In the genomic region with DNA sequence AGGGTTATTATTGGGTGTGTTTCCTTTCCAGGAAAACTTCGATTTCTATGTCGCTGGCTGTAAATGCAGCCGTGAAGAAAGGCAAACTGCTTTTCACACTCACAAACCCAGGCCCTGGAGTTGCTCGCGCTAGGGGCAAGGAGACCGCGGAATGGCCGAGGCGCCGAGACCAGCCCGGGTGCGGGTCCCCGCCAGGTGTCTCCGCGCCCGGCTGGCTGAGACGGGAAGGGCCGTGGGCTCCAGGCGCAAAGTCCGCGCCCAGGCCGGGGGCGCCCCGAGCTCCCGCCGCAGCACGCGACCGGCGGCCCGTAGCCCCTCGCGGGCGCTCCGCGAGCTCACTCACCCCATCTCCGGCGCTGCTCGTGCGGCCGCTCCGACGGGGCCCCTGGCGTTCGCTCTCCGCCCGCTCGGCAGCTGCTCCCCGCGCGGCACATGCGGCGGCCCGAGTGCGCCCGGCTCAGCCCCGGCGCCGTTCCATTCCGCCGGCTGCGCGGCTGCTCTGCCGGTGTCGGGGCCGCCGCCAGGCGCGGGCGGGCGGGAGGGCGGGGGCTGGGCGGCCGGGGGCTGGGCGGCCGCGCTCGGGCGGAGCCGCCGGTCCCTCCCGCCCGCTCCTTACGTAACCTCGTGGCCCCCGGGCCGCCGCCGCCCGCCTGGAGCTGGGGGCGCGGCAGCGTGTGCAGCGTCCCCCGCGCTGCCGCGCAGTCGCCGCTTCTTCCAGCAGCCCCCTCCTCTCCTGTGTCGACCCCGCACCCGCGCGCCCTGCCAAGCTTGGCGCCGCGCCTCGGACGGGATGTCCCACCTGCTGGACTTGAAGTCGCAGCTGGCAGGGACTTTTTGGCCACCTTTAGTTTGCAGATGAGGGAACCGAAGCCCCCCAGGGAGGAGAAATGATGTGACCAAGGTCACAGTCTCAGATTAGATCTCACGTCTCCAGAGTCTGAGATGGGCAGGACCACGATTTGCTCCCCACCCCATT, we compare ENCODE assay signal across 7 mouse cellular contexts. TPM values are rescaled to one million over a fixed set of nuclear protein-coding genes. Genes with fewer than 3 reads are reported as not detected.
DNase-seq lines count a peak whose midpoint lies in the region; ATAC-seq and TF ChIP-seq lines count a peak whose summit lies in the region.

No protein-coding gene starts in this region.

- WGBS in heart, embryonic 14.5 days = 1% methylated on average over 80 of the region's 114 CpGs
- 1% methylated on average over 87 of the region's 114 CpGs for WGBS in midbrain, embryonic 11.5 days

- H3K4me1 ChIP-seq in E14TG2a.4 (replicated peaks; ENCODE audit: low read depth, low read length) = peaks cover 14% of the 10 kb centered on the region
- no peaks in the 10 kb centered on the region for H3K4me1 ChIP-seq in ES-Bruce4 (ENCODE audit: control insufficient read depth, insufficient read depth, low read length)
- peaks cover 19 to 26% of the 10 kb centered on the region in 2 experiments for H3K4me1 ChIP-seq in heart, embryonic 14.5 days (ENCODE audit: control insufficient read depth in 2 of 2, insufficient read depth in 2 of 2, low read length in 2 of 2)
- H3K4me1 ChIP-seq in midbrain, embryonic 11.5 days (ENCODE audit: control insufficient read depth, insufficient read depth, low read length) = peaks cover 3% of the 10 kb centered on the region; the same call in 1 of the 2 replicates

- H3K36me3 ChIP-seq in E14TG2a.4 (ENCODE audit: insufficient read depth, low read length) = no peaks in the 10 kb centered on the region
- H3K36me3 ChIP-seq in ES-Bruce4 (ENCODE audit: control insufficient read depth, insufficient read depth, low read length, poor library complexity, severe bottlenecking) = no peaks in the 10 kb centered on the region
- H3K36me3 ChIP-seq in heart, embryonic 14.5 days (ENCODE audit: control insufficient read depth, insufficient read depth, low read length) = no peaks in the 10 kb centered on the region
- H3K36me3 ChIP-seq in midbrain, embryonic 11.5 days (ENCODE audit: control insufficient read depth, insufficient read depth, low read length) = no peaks in the 10 kb centered on the region

- H3K9ac ChIP-seq in ES-Bruce4 (ENCODE audit: low read depth, poor library complexity, severe bottlenecking) = peak overlapping the region; percentile 90
- H3K9ac ChIP-seq in heart, embryonic 14.5 days (ENCODE audit: low read length) = peak overlapping the region; percentile 91
- peak overlapping the region; percentile 80 for H3K9ac ChIP-seq in midbrain, embryonic 11.5 days (ENCODE audit: low read length)

- no peak for ATAC-seq in heart, embryonic 14.5 days (ENCODE audit: insufficient number of reproducible peaks, insufficient read depth, low FRiP score, low read depth)
- ATAC-seq in midbrain, embryonic 11.5 days (ENCODE audit: low FRiP score) = peak; percentile 86

- TF ChIP-seq EP300 in ES-Bruce4 (IDR thresholded peaks at IDR 0.05; ENCODE audit: insufficient read depth, low read depth, low read length) = no peak

- H3K9me3 ChIP-seq in E14TG2a.4 (ENCODE audit: low read length) = peaks cover 16% of the 10 kb centered on the region
- H3K9me3 ChIP-seq in ES-Bruce4 (replicated peaks; ENCODE audit: control insufficient read depth, insufficient read depth, low read length, poor library complexity, severe bottlenecking) = 0 out of 2 replicates have a peak, but pooled peaks cover 3% of the 10 kb centered on the region
- H3K9me3 ChIP-seq in heart, embryonic 14.5 days (ENCODE audit: control insufficient read depth, low read length) = peaks cover 7% of the 10 kb centered on the region; the same call in 1 of the 2 replicates
- no peaks in the 10 kb centered on the region; the same call in 1 of the 2 replicates for H3K9me3 ChIP-seq in midbrain, embryonic 11.5 days (ENCODE audit: control insufficient read depth, low read length)

- H3K27ac ChIP-seq in ES-Bruce4 (ENCODE audit: insufficient read depth, low read length) = no peak overlapping the region
- H3K27ac ChIP-seq in heart, embryonic 14.5 days (replicated peaks in 1 of 2; ENCODE audit: control insufficient read depth in 1 of 2, insufficient read depth in 1 of 2, low read depth in 2 of 2, low read length in 2 of 2) = peak overlapping the region; percentile 83 to 88
- no peak overlapping the region for H3K27ac ChIP-seq in midbrain, embryonic 11.5 days (ENCODE audit: low read depth, low read length)

- TF ChIP-seq CTCF in E14TG2a.4 (conservative IDR thresholded peaks at IDR 0.05; ENCODE audit: low read length) (no peak), ES-Bruce4 (IDR thresholded peaks at IDR 0.05; ENCODE audit: low read depth, low read length) (no peak)

- peak overlapping the region; percentile 81 for H3K4me3 ChIP-seq in E14TG2a.4 (replicated peaks; ENCODE audit: low read length)
- peak overlapping the region; percentile 61 for H3K4me3 ChIP-seq in ES-Bruce4 (ENCODE audit: low read depth, low read length)
- H3K4me3 ChIP-seq in heart, embryonic 14.5 days (ENCODE audit: control insufficient read depth in 1 of 2, insufficient read depth in 1 of 2, low read depth in 1 of 2, low read length in 2 of 2) = peak overlapping the region; percentile 78 to 87
- peak overlapping the region; percentile 68 for H3K4me3 ChIP-seq in midbrain, embryonic 11.5 days (ENCODE audit: low read depth, low read length)

- H3K27me3 ChIP-seq in E14TG2a.4 (ENCODE audit: insufficient read depth, low read length) (peaks cover 83% of the 10 kb centered on the region), ES-Bruce4 (ENCODE audit: control insufficient read depth, insufficient read depth, low read length, poor library complexity, severe bottlenecking) (peaks cover 9% of the 10 kb centered on the region)
- H3K27me3 ChIP-seq in heart, embryonic 14.5 days (ENCODE audit: control insufficient read depth, insufficient read depth, low read length) = peaks cover 11% of the 10 kb centered on the region
- H3K27me3 ChIP-seq in midbrain, embryonic 11.5 days (ENCODE audit: control insufficient read depth, insufficient read depth, low read length) = 0 out of 2 replicates have a peak, but pooled peaks cover 5% of the 10 kb centered on the region

- DNase-seq in embryo, embryonic 10.5 days (ENCODE audit: low spot score) = peak; percentile 58
- peak; percentile 58 for DNase-seq in kidney, postnatal 10 days
- peak; percentile 94 for DNase-seq in midbrain, embryonic 11.5 days (ENCODE audit: low spot score, missing footprints)
- DNase-seq in testis, postnatal 14 days (ENCODE audit: low spot score) = peak; percentile 32

- TF ChIP-seq POLR2A in ES-Bruce4 (IDR thresholded peaks at IDR 0.05; ENCODE audit: insufficient read depth, low read length) = no peak

- H3K4me2 ChIP-seq in heart, embryonic 14.5 days (ENCODE audit: low read length) = peak overlapping the region; percentile 85
- peak overlapping the region; percentile 87 for H3K4me2 ChIP-seq in midbrain, embryonic 11.5 days

RNA-seq across cellular contexts. Expression of a gene that starts 0.6 kb away (rescaled TPM):
- polyA plus RNA-seq in ES-Bruce4 (2011; ENCODE audit: insufficient read depth, insufficient read length, low read depth, missing spikeins) = 9.2 and 9.9 TPM in 2 replicates
- polyA plus RNA-seq in heart, embryonic 14.5 days (2014; fragmentation: Nextera tagmentation; extraction: Ambion mirVana) = 80.4 and 84.1 TPM in 2 replicates
- 19.6 and 22.4 TPM in 2 replicates for polyA plus RNA-seq in midbrain, embryonic 11.5 days (2014; fragmentation: Nextera tagmentation; extraction: Ambion mirVana)

RNA-seq across cellular contexts. Expression of a gene that starts 56.0 kb away (rescaled TPM):
- 40.6 and 42.8 TPM in 2 replicates for polyA plus RNA-seq in ES-Bruce4 (2011; ENCODE audit: insufficient read depth, insufficient read length, low read depth, missing spikeins)
- 75.8 and 86.9 TPM in 2 replicates for polyA plus RNA-seq in heart, embryonic 14.5 days (2014; fragmentation: Nextera tagmentation; extraction: Ambion mirVana)
- polyA plus RNA-seq in midbrain, embryonic 11.5 days (2014; fragmentation: Nextera tagmentation; extraction: Ambion mirVana) = 147 and 160 TPM in 2 replicates

Comparison
In these comparisons a context has a peak if more than half of its experiments do, and no peak if none do; other contexts are left out.
1. H3K27ac ChIP-seq: peak in heart, embryonic 14.5 days (2 of 2); none in ES-Bruce4 (single experiment) and midbrain, embryonic 11.5 days (single experiment).
2. DNase-seq: peak in every context shown above with its lines; median percentile 94 in midbrain, embryonic 11.5 days; 58 in embryo, embryonic 10.5 days; 58 in kidney, postnatal 10 days; 32 in testis, postnatal 14 days.
3. Peak in every context shown above with its lines, with median percentiles within 50 percentile points of each other: H3K4me3 ChIP-seq and H3K9ac ChIP-seq.